Mouse (Mus musculus) lung, postnatal 14 days (tissue): ENCODE data around the gene Abr.

ENCODE experiments used
- DNase-seq: peaks from one replicate; pipeline ENCODE4 v3.0.0; 2021

The Abr gene

DNA sequence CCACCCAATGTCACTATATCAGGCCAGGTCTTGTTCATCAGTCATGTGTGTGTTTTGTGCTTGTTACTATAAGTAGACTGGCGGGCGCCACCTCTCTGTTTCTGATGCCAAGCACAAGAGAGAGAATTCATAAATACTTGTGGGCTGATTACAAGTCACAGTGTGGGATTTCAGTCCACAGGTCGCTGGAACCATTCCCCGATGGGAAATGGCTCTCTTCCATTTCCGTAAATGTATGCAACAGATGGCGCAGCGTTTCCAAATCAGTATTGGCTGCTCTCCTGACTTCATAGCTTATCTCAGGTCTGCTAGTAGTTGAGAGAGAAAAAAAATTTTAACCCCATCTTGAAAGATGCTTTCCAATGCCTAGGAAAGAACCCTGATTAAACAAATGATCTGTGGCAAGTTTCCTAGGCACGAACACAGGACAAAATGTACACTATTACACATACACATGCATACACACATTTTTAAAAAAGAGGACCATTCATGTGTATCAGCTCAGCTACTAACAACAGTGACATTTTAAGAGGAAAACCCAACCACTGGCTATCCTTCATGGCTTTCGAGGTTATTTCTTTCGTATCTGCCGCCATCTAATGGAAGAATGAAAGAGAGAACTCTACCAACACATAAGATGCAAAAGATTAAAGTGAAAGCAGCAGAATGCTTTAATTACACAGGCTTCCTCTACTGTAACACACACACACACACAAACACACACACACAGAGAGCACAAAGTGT, 222.4 kb downstream of the Abr start:
- DNase-seq, result peak; percentile 37

DNA sequence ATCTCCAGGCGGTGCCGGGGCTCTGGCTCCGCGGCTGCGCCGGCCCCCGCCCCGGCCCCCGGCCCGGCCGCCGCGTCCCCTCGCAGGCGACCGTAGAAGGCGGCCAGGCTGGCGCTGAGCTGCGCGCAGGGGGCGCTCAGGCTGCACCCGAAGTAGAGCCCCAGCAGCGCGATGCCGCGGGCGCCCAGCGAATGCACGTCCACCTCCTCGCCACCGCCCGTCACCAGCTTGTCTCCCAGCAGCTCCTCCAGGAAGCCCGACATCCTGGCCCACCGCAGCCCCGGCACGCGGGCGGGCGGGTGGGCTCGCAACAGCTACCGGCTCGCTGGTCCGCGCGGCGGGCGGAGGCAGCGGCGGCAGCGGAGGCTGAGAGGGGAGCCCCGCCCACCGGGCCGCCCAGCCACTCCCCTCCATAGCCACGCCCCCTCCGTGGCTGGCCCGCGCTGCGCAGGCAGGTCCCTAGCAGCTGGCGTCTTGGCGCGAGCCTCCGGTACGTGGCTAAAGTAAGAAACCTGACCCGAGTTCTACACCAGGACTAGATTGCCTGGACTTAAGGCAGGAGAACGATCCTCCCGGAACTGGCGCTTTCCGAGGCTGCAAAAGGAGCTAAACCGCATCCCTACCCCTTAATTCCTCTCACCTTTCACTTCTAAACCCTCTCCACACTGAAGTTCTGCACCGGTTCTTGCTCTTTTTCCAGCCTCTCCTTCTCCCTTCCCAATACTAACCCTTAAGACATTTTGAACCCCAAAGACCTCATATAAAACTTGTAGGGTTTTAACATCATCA, 223.1 kb downstream of the Abr start, which contains the start of gene Nxn:
TSS of gene Nxn (minus strand) at position 343 of the 789 bp plus-strand sequence.
- peak; percentile 95 for DNase-seq

DNA sequence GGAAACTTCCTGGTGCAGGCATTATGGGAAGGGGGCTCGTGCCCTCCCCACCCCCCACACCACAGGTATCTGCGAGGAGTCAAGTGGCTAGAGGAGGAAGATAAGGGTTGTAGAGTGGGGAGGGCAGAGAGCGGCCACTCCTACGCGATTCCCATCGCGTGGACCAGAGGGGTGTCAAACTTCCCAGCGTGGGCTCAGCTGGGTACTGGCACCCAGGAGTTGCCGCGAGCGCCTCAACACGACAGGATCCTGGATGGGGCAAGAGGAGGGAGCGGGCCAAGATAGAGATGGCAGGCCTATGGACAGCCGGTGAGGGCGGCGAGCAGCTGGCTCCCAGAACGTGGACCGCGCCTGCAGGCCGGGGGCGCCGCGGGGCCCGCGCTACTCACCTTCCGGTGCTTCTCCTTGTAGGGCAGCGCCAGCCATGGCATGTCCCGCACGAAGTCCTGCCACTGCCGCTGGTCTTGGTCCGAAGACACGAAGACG, 223.8 kb downstream of the Abr start:
- no peak for DNase-seq

DNA sequence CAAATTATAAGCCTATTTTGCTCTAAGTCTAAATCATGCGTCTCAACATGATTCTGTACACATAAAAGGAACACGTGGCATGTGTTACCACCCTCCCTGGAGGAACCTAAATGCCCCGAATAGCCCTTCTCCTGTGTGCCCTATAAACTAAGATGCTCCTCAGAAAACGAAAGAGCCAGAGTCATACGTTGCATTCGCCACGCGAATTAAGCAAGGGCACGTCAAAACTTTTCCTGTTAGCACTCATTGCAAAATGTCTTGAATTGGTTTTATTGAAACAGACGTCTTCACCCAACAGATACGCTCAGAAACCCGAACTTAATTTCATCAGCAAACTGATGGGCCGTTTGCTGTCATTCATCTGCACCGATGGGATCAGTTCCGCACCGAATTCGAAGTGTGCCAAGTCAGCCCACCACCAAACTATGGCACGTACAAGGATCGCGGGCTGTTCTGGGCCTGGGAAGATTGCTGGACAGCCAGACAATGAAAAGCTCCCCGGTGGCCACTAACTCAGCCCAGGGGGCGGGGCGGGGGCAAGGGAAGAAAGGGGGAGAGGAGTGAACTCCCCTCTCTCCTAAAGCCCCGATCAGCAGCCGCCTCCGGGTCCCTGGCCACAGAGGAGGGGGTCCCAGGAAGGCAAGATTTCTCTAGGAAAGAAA, 224.3 kb downstream of the Abr start:
- DNase-seq, result no peak

DNA sequence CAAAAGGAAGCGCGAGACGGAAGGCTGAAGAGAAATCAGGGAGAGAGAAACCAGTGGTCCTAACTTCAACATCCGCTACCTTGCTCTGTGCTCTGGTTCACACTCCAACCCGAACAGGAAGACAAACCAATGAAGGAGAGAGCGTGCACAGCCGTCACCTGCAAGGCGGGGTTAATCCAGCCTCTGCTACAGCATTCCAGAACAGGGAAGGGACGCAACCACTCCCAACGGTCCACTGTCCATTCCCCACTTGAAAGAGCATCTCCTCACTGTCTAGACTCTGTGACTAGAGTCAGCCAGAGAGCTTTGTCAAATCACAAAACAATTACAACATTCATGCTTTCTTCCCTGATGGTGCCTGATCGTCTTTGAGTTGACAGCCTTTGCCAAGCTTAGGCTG, 229.1 kb downstream of the Abr start:
- no peak for DNase-seq

DNA sequence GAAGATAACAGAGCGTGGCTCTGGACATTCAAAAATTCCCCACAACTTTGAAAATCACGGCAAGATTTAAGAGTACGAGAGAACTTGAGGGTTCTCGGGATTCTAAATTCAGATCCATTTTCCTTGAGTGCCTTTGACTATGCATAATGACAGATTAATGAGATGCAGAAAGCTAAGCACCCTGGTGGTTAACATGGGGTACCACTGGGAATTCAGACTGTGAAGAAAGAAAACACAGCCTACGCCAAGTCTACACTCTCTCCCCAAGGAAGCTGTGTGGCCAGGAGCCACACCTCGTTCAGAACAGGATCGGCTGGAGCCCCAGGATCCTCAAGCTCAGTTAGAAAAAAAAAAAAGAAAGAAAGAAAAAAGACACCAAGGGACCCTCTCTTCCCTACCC, 229.6 kb downstream of the Abr start:
- DNase-seq, result no peak

DNA sequence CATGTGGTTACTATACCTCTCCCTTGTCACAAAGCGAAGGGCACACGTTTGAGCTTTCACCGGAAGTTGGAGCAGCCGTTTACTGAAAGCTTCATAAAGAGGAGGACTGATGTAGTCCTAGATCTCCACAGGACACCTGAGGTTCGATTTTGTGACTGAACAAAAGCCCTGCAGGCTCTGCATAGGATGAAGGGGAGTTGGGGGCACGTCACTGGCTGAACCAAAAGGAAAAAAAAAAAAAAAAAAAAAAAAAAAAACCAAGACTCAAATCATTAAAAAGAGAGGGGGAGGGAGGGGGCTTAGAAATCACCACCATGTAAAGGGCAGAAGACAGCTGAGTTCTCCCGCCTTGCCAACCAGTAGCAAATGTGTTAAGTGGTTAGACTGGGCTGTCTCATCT, 233.4 kb downstream of the Abr start:
- DNase-seq, result no peak

DNA sequence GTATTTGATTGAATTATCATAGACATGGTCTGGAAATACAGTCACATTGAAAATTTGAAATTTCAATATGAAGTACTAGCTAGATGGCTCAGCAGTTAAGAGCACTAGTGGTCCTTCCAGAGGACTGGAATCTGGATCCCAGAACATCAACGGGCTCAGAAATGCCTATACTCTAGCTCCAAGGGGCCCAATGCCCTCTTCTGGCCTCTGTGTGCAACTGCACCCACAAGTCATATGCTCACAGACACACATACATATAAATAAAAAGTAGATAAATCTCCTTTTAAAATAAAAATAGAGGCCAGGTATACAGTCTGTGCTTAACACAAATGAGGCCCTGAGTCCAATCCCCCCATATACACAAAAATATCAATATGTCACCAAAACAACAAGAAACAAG, 235.0 kb downstream of the Abr start:
- no peak for DNase-seq

DNA sequence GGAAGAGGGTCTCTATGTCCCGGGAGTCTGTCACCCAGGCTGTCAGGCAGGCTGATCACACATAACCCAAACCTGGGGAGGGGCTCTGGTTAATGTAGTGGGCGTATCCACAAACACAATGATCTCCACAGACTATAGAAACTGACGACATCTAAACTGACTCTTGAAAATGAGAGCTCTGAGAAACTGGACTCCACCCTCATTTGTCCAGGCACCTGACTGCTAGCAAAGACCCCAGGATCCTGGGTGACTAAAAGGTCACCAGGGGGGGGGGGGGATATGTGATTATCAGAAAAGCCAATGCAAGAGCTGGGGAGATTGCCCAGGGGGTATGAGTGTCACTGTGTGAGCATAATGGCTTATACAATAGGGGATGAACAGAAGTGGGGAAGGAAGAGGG, 236.4 kb downstream of the Abr start:
- DNase-seq, result no peak

DNA sequence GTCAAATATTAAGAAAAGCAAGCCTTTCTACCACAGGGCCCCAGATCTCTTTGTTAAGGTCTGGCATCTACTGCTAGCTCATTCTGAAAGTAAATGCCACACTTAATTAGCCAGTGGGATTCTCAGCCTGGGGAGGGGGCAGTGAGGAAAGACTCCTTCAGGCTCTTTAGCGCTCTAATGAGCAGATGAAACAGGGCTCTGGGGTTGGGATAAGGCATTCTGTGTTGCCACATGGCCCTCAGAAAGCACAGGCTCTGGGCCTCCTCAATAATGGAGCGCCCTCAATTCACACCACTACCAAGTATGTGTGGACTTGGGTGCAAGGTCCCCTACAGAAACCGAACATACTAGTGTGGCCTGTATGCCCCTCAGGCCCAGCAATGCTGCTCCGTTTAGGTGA, 237.1 kb downstream of the Abr start:
- no peak for DNase-seq

DNA sequence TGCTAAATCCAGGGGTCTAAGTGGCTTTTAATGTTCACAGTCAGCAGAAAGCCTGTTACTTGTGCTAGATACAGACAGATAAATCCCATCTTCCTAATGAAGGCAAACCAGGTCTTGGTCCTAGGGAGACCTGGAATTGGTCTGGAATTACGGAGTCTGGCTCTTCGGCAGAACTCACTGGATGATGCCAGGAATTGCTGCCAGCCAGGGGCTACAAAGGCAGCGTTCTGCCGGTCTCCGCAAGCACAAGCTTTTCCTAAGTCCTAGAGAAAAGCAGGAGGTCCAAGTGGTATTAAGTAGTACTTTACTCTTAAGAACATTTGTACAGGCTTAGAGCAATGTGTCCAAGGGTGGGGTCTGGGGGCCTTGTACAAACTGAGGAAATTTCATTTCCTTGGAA, 237.8 kb downstream of the Abr start:
- no peak for DNase-seq

DNA sequence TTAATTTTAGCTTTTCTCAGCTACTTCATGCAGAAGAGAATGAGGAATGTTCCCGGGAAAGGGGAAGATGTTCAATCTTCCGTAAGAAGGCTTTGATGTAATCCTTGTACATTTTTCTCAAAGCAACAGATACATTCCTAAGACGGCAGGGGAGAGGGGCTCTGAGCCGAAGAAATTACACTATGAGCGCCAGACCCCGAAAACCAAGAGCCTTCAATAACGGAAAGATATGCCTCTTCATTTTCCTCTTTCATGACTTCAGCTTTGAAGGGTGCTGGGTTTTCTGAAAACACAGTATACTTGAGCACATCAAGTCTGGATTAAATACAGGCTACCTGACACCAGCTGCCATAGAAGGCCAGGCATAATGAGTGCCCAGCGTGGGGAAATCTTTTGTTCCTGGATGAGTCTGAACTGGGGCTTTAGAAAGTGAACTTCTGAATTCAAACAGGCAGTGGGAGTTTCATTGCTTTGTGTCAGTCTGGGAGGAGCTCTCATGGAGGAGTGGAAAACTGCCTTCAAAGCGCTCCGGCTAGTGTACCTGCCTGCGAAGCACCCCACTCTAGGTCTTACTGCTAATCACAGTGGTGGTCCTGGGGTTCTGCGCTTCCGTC, 239.3 kb downstream of the Abr start:
- no peak for DNase-seq

DNA sequence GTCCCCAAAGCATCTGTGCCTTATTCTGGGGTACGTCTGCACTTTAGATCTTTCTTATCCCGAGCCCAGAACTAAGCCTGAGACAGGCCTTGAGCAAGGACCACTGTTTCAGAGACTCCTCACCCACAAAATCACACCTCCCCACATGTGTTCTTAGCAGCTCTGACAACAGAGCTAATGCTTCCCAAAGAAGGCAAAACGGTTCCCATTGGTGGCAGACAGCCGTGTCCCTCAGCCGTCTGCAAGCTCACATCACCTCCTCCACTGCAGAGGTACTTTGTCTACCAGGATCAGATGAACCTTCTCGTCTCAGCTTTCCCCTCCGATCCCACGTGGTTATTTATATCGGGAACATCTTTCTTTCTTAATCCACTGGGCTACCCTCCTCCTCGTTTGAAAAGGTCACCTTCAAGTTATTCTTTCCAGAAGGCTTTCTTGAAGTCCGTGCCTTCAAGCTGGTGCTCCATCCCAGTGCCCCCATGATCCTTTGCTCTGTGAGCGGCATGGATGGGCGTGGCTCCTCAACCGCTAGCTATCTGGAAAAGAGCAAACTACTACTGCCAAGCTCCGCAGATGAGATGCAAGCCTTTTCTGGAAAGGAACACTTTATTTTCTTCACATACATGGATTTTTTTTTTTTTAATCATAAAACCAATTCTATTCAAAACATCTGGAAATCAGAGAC, 240.8 kb downstream of the Abr start:
- no peak for DNase-seq

DNA sequence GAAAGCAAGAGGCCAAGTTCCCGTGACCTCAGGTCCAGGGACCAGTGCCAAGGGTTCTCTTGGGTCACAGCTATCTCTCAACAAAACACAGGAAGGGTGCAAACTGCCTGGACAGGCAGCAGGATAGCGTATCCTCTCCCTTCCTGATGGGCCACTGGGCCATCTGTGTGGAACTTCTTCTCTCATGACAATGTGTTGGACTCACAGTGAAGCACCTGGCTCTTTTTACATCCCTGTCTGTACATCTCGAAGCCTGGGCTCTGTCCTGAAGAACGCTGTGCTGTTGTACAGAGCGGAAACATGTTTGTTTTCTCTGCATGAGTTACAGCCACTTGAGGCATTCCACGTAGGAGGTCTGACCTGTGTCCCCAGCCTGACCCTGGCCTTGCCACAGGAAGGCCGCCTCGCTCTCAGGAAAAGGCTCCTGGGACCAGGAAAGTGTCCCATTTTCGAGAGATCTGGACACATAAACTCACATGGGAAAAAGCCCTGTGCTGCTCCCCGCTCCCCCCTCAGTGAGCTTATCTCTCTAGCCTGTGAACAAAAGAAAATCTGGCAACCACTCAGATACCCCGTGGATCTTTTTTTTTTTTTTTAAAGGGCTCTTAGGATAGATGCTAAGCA, 242.1 kb downstream of the Abr start:
- no peak for DNase-seq

DNA sequence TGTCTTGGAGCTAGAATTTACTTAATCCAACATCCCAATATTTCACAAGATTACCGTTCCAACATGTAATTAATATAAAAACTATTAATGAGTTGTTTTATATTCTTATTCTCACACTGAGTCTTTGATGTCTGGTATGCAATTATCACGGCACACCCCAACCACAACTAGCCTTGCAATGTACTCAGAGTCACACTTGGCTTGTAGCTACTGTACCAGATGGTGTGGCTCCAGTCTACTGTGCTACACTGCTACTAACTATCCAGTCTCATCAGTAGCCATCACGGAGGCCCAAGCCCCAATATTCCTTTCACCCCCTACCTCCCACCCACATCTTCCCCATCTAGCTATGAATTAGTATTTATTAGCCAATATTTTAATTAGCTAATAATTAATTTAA, 245.7 kb downstream of the Abr start:
- no peak for DNase-seq

DNA sequence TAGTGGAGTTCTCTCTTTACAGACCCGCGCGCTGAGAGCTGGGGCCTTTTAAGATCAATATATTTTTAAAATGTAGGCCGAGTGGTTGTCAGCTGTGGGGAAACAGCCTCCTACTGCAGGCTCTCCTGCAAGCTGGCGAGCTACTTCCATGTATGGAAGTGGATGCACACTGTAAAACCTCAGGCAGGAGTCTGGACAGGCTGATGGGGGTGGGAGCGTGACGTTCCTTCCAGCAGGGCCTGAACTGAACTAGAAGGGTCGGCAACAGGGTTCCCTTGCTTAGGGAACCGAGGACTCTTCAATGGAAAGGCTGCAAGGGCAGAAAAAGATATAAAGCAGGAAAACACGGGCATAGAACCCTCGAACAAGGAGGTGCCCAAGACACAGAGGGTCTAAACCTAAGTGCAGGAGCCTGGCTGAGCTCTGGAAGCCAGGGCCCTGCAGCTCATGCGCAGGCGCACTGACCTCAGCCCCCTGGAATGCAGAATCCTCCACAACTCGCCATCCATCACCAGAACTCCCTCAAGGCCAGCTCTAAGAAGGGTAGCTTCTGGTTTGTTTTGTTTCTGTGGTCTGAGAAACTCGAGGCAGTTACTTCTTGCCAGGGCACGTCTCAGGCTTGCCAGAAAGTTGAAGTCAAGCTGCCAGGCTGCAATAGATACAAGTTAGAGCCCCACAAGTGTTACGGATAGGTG, 247.5 kb downstream of the Abr start:
- DNase-seq, result peak; percentile 75

DNA sequence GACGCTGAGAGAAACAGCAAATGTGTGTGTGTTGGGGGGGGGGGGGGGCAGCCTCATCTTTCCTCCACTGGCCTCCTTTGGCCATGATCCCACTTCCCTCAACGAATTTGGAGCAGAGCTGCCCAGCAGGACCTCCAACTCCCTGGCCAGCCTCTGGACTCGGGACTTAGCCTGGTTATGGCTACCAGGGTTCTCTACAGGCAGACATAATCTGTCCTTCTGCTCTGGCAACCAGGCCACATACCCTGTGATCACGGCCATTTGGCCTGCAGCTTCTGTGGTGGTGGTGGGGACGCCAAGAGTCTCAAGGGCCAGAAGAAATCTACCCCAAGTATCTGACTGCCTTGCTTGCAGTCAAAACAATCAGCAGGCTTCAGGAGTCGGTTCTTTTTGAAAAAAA, 249.6 kb downstream of the Abr start:
- no peak for DNase-seq

DNA sequence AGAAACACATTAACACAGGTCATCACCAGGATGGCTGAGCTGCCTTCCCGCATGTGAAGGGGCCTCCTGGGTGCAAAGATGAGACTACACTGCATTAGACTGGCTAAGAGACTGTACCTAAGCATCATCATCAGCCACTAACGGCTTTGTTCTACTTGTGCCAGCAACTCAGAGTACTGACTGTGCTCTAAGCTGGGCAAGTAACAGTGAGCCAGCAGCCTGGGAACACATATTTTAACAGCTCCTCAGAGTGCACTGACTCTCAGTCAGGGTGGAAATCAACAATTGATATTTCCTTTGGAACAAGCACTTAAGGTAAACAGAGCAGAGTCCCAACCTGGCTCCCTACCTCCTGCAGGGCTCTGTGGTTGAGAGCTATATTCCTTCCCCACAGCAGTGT, 250.0 kb downstream of the Abr start:
- no peak for DNase-seq

DNA sequence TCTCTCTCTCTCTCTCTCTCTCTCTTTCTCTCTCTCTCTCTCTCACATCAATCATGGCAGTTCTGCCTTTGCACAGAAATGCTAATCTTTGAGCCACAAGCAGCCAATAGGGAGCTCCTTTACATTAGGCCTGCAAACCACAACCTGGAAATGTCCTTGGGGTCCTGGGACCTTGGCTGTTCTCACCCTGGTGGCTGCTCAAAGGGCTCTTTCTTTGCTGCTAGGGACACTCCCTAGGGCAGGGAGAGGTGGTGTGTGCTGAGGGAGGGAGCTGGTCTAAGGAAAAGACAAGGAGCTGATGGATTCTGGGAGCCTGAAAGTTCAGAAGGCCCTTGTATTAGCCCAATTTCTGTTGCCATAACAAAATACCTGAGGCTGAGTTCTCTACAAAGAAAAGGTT, 251.6 kb downstream of the Abr start:
- DNase-seq, result no peak
